Mouse (Mus musculus): Measurements from ENCODE around the gene Ccdc77.

GRCm38 (mm10) chr6:120395622-120396345, 31.6 kb upstream of the Ccdc77 start:
- no peak for TF ChIP-seq CTCF (IDR thresholded peaks at IDR 0.05; ENCODE audit: borderline replicate concordance, insufficient read depth, low read length)
- TF ChIP-seq POLR2A (IDR thresholded peaks at IDR 0.05; ENCODE audit: low read depth, low read length) = no peak
